Mouse (Mus musculus) left cerebral cortex, adult 8-10 months (tissue): ENCODE data around the gene 2300009A05Rik. TPM values are rescaled to one million over a fixed set of nuclear protein-coding genes. Genes with fewer than 3 reads are reported as not detected.

Source experiments
- DNase-seq, 2 experiments: peaks; one replicate each; pipeline ENCODE4 v3.0.0; 2022; ENCODE audit warnings: low spot score in 2 of 2
- total RNA-seq, 4 experiments: library from RNA; stranded (reverse); gene quantifications; 2 replicates each; pipeline ENCODE4 v1.2.4; 2022

The 2300009A05Rik gene
- total RNA-seq, 4 experiments from 2014 or later, result 20.5 to 26.4 (median 21.3) TPM

- DNase-seq, result no peak
Measured at GRCm38 (mm10) chr9:63348146-63348545, 50.9 kb downstream of the 2300009A05Rik start.

GRCm38 (mm10) chr9:63346029-63346428, 53.0 kb downstream of the 2300009A05Rik start:
- no peak for DNase-seq

Other genes starting within 250 kb of the 2300009A05Rik start
- gene Map2k5, start 21.3 kb downstream of the 2300009A05Rik start, total RNA-seq, result 10 to 100 TPM; 33.9 to 36.7 (median 35.6) TPM
- under 1 TPM in 2 of 4 experiments, not detected in 2; 0.11 to 0.19 TPM for gene Iqch, start 203.2 kb upstream of the 2300009A05Rik start, total RNA-seq
- gene Aagab, start 203.4 kb upstream of the 2300009A05Rik start, total RNA-seq, result 10 to 100 TPM; 41.2 to 50.7 (median 46.4) TPM